Mouse (Mus musculus) naive thymus-derived CD4-positive, alpha-beta T cell, adult 5 months (primary cell): ENCODE results near the gene Zfp445. TPM values are rescaled to one million over a fixed set of nuclear protein-coding genes. Genes with fewer than 3 reads are reported as not detected.

Experiments used
- polyA plus RNA-seq: library from polyadenylated mRNA; unstranded; fragments of 100-300 nt; shearing (Covaris generic); gene quantifications from one replicate; pipeline ENCODE4 v1.2.1, GENCODE M21; 2017

Zfp445 gene
- 47.2 TPM for polyA plus RNA-seq

GRCm38 (mm10) chr9:122865697-122866166, at the start of gene Zfp445:
Gene Zfp445, minus strand, starts transcription at chr9:122866006.

GRCm38 (mm10) chr9:122885385-122885784, 19.6 kb upstream of the Zfp445 start, which contains the start of gene Zkscan7:
Gene Zkscan7, plus strand, starts transcription at chr9:122885685.

GRCm38 (mm10) chr9:122843760-122844159, 22.0 kb downstream of the Zfp445 start, which contains the start of gene Gm35549:
Gene Gm35549, minus strand, starts transcription at chr9:122844035.

GRCm38 (mm10) chr9:122805053-122805844, 60.6 kb downstream of the Zfp445 start, which contains the start of gene Tcaim:
Gene Tcaim, plus strand, starts transcription at chr9:122805539.

Other genes with a start within 250 kb of the Zfp445 start
- gene Topaz1, start 118.7 kb downstream of the Zfp445 start, polyA plus RNA-seq, result not detected
- 15.2 TPM for gene Tcaim, start 60.5 kb downstream of the Zfp445 start, polyA plus RNA-seq
- 0.52 TPM for gene Gm35549, start 22.0 kb downstream of the Zfp445 start, polyA plus RNA-seq
- 2.5 TPM for gene Zkscan7, start 19.7 kb upstream of the Zfp445 start, polyA plus RNA-seq
- not detected for gene Zfp105, start 57.1 kb upstream of the Zfp445 start, polyA plus RNA-seq
- 21.9 TPM for gene 1110059G10Rik, start 85.0 kb upstream of the Zfp445 start, polyA plus RNA-seq
- gene Kif15, start 85.0 kb upstream of the Zfp445 start, polyA plus RNA-seq, result 2.0 TPM
- gene Tmem42, start 155.3 kb upstream of the Zfp445 start, polyA plus RNA-seq, result 28.0 TPM
- 0.46 TPM for gene Tgm4, start 168.7 kb upstream of the Zfp445 start, polyA plus RNA-seq
- 68.6 TPM for gene Zdhhc3, start 247.2 kb upstream of the Zfp445 start, polyA plus RNA-seq
- 55.5 TPM for gene Exosc7, start 247.2 kb upstream of the Zfp445 start, polyA plus RNA-seq